Mouse (Mus musculus) MEL (cell line): ENCODE measurements around the gene Btbd19. TPM values are rescaled to one million over a fixed set of nuclear protein-coding genes. Genes with fewer than 3 reads are reported as not detected.
A peak's percentile ranks its signal among the peaks of the same experiment; 100 is the strongest.

Experiments
- DNase-seq: peaks from one replicate; pipeline ENCODE4 v3.0.0; 2011; ENCODE audit warnings: low read depth, low spot score
- H3K27ac ChIP-seq: 2 replicates; pipeline ENCODE4 v1.5.1; 2012; ENCODE audit warnings: low read depth, mild to moderate bottlenecking, control low read depth, low read length, moderate library complexity; ENCODE audit not compliant: control insufficient read depth
- H3K27me3 ChIP-seq, 2 experiments: fragments of 150-350 bp in 1 of 2; sonication (generic) in 1 of 2; 2 replicates each; pipeline ENCODE4 v1.6.1; 2012; ENCODE audit warnings: low read length in 2 of 2, mild to moderate bottlenecking in 2 of 2, improper control_type of control experiment in 1 of 2, moderate library complexity in 1 of 2; ENCODE audit not compliant: insufficient read depth in 2 of 2, control insufficient read depth in 1 of 2
- H3K36me3 ChIP-seq, 2 experiments: 2 replicates each; pipeline ENCODE4 v1.6.1; 2012 to 2014; ENCODE audit warnings: low read length in 2 of 2, improper control_type of control experiment in 1 of 2, inconsistent platforms in 1 of 2, mild to moderate bottlenecking in 1 of 2; ENCODE audit not compliant: insufficient read depth in 2 of 2, control insufficient read depth in 1 of 2
- H3K4me1 ChIP-seq, 2 experiments: fragments of 150-350 bp in 1 of 2; sonication (generic) in 1 of 2; 2 replicates each; pipeline ENCODE4 v1.6.1; 2012; ENCODE audit warnings: low read length in 2 of 2, improper control_type of control experiment in 1 of 2, mild to moderate bottlenecking in 1 of 2; ENCODE audit not compliant: insufficient read depth in 2 of 2, control insufficient read depth in 1 of 2
- H3K4me3 ChIP-seq, 2 experiments: fragments of 150-350 bp in 1 of 2; sonication (generic) in 1 of 2; 2 replicates each; pipeline ENCODE4 v1.5.1; 2012; ENCODE audit warnings: low read depth in 2 of 2, low read length in 2 of 2, mild to moderate bottlenecking in 2 of 2, moderate library complexity in 2 of 2, control low read depth in 1 of 2, improper control_type of control experiment in 1 of 2; ENCODE audit not compliant: control insufficient read depth in 1 of 2, insufficient read depth in 1 of 2
- H3K79me2 ChIP-seq: 2 replicates; pipeline ENCODE4 v1.6.1; 2012; ENCODE audit warnings: mild to moderate bottlenecking, low read length, moderate library complexity; ENCODE audit not compliant: control insufficient read depth, poor library complexity, insufficient read depth
- H3K9ac ChIP-seq: 2 replicates; pipeline ENCODE4 v1.6.1; 2012; ENCODE audit warnings: low read depth, mild to moderate bottlenecking, control low read depth, low read length, moderate library complexity; ENCODE audit not compliant: control insufficient read depth, poor library complexity, severe bottlenecking
- H3K9me3 ChIP-seq: fragments of 150-350 bp; sonication (generic); replicated peaks from 2 replicates; pipeline ENCODE4 v1.6.1; 2012; ENCODE audit warnings: mild to moderate bottlenecking, low read length, improper control_type of control experiment, moderate library complexity; ENCODE audit not compliant: insufficient read depth
- EP300 ChIP-seq, 2 experiments: IDR thresholded peaks; 2 replicates each; pipeline ENCODE4 v1.6.1; 2011; ENCODE audit warnings: improper control_type of control experiment in 2 of 2, low read length in 2 of 2, low read depth in 1 of 2, mild to moderate bottlenecking in 1 of 2
- ETS1 ChIP-seq: IDR thresholded peaks from 2 replicates; pipeline ENCODE4 v1.6.1; 2012; ENCODE audit warnings: low read depth, mild to moderate bottlenecking, inconsistent platforms, low read length, improper control_type of control experiment, moderate library complexity
- GATA1 ChIP-seq: IDR thresholded peaks from 2 replicates; pipeline ENCODE4 v1.6.1; 2011; ENCODE audit warnings: low read depth, low read length, improper control_type of control experiment
- POLR2A ChIP-seq, 2 experiments: IDR thresholded peaks; 2 replicates each; pipeline ENCODE4 v1.6.1; 2011 to 2012; ENCODE audit warnings: low read length in 2 of 2, mild to moderate bottlenecking in 2 of 2, control low read depth in 1 of 2, improper control_type of control experiment in 1 of 2, low read depth in 1 of 2, moderate library complexity in 1 of 2; ENCODE audit not compliant: control insufficient read depth in 1 of 2, insufficient read depth in 1 of 2, poor library complexity in 1 of 2
- POLR2AphosphoS5 ChIP-seq: IDR thresholded peaks from 2 replicates; pipeline ENCODE4 v1.6.1; 2012; ENCODE audit warnings: low read depth, borderline replicate concordance, mild to moderate bottlenecking, inconsistent platforms, low read length, moderate library complexity, mixed read lengths
- SMC3 ChIP-seq: IDR thresholded peaks from 2 replicates; pipeline ENCODE4 v1.6.1; 2011; ENCODE audit warnings: low read depth, low read length, improper control_type of control experiment
- TAL1 ChIP-seq: IDR thresholded peaks from 2 replicates; pipeline ENCODE4 v1.6.1; 2012; ENCODE audit warnings: mild to moderate bottlenecking, inconsistent platforms, low read length, moderate library complexity, mixed read lengths
- TCF12 ChIP-seq: IDR thresholded peaks from 2 replicates; pipeline ENCODE4 v1.6.1; 2014; ENCODE audit warnings: low read depth, mild to moderate bottlenecking, inconsistent platforms, low read length, improper control_type of control experiment, moderate library complexity
- polyA plus RNA-seq, 2 experiments: library from polyadenylated mRNA; stranded (reverse) in 1 of 2; unstranded in 1 of 2; fragments of >175 nt in 1 of 2; fragments of >200 nt in 1 of 2; gene quantifications; 2 replicates each; pipeline versions ENCODE4 v1.2.1 to v1.2.4; 2012; ENCODE audit warnings: low replicate concordance in 2 of 2, low read depth in 1 of 2; ENCODE audit not compliant: insufficient read length in 2 of 2, insufficient read depth in 1 of 2, missing spikeins in 1 of 2
- total RNA-seq: library from RNA; depleted of rRNA; stranded (reverse); fragments of 300-350 nt; gene quantifications from 2 replicates; pipeline ENCODE4 v1.2.3, GENCODE M21; 2012

Gene Btbd19
- total and polyA plus RNA-seq, 3 experiments, result 13.6 to 22.6 TPM; not detected in 1

GRCm38 (mm10) chr4:117087948-117088640 lies 37.4 kb downstream of the Btbd19 start:
- Histone ChIP-seq H3K36me3 (peaks cover 1 to 10% of the 10 kb centered on the region in 2 experiments), H3K4me1 (peaks cover 0 to 9% of the 10 kb centered on the region in 2 experiments; a peak in 2 of 4 replicates), H3K27me3 (no peaks in the 10 kb centered on the region; a peak in 1 of 4 replicates), H3K9ac (no peak overlapping the region), H3K79me2 (no peaks in the 10 kb centered on the region), H3K27ac (no peak overlapping the region), H3K4me3 (no peak overlapping the region), H3K9me3 (no peaks in the 10 kb centered on the region)
- peak; percentile 15 for DNase-seq
- peak; percentile 31; the same call in 1 of the 2 replicates for TF ChIP-seq GATA1
- TF ChIP-seq SMC3, result no peak
- TF ChIP-seq POLR2A (IDR thresholded peaks at IDR 0.05; ENCODE audit: control insufficient read depth in 1 of 2, insufficient read depth in 1 of 2, low read depth in 1 of 2, low read length in 2 of 2, poor library complexity in 1 of 2), result no peak
- TF ChIP-seq EP300 (IDR thresholded peaks at IDR 0.05; ENCODE audit: low read depth in 1 of 2, low read length in 2 of 2), result peak; percentile 19 to 67; a peak in 3 of 4 replicates
- peak; percentile 61 for TF ChIP-seq TAL1
- peak; percentile 31; the same call in 1 of the 2 replicates for TF ChIP-seq TCF12

GRCm38 (mm10) chr4:117071183-117071582 lies 54.3 kb downstream of the Btbd19 start:
- H3K9me3 ChIP-seq, result no peaks in the 10 kb centered on the region
- H3K4me3 ChIP-seq, result no peak overlapping the region
- no peak overlapping the region for H3K9ac ChIP-seq
- H3K27me3 ChIP-seq, result no peaks in the 10 kb centered on the region
- no peak overlapping the region for H3K27ac ChIP-seq
- no peak for TF ChIP-seq GATA1
- no peak for TF ChIP-seq TAL1
- TF ChIP-seq POLR2AphosphoS5, result no peak
- no peaks in the 10 kb centered on the region; a peak in 1 of 4 replicates for H3K4me1 ChIP-seq
- DNase-seq, result no peak
- H3K79me2 ChIP-seq, result no peaks in the 10 kb centered on the region
- peaks cover 2 to 11% of the 10 kb centered on the region in 2 experiments; a peak in 3 of 4 replicates for H3K36me3 ChIP-seq

- Histone ChIP-seq H3K79me2 (no peaks in the 10 kb centered on the region), H3K4me3 (no peak overlapping the region), H3K9me3 (no peaks in the 10 kb centered on the region), H3K4me1 (no peaks in the 10 kb centered on the region; a peak in 1 of 4 replicates), H3K36me3 (peaks cover 2 to 9% of the 10 kb centered on the region in 2 experiments; a peak in 3 of 4 replicates), H3K27ac (no peak overlapping the region), H3K27me3 (no peaks in the 10 kb centered on the region), H3K9ac (no peak overlapping the region)
- peak; percentile 28 for DNase-seq
- no peak for TF ChIP-seq ETS1
- peak; percentile 63 for TF ChIP-seq TAL1
Observed at GRCm38 (mm10) chr4:117070624-117071023, 54.9 kb downstream of the Btbd19 start.
